Mouse (Mus musculus) ovary, postnatal 36 days (tissue): Measurements from ENCODE around the gene Bcas1.
A peak's percentile ranks its signal among the peaks of the same experiment; 100 is the strongest.

Source experiments
- DNase-seq: peaks from one replicate; pipeline ENCODE4 v3.0.0; 2022; ENCODE audit warnings: low spot score, mixed read lengths

Gene Bcas1

DNA sequence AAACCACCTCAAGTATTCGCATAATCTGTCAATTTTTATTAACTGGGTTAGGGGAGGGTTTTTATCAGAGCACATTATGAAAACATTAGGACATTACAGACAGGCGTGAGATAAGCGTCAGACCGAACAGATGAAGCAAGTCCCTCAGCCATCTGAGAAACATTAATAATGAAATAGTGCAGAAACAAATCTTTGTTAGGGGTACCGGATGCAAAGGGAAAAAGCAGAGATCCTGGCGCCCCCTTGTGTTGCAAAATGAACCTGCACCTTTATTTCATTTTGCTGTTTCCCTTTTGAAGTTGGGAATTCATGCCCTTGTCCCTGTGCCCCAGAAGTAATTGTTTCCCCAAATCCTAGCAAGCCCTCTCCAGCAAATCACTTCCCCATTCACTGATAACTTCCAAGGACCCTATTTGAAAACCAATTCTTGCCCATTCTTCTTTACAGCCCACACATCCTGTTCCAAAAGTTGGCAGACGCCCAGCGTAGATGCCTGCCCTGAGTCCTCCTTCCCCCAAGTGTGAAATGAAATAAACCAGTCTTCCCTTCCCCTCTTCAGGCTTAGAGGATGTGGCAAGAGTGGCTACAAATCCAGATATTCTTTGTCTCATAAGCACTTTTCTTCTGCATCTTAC, 80.4 kb downstream of the Bcas1 start:
- DNase-seq: no peak

DNA sequence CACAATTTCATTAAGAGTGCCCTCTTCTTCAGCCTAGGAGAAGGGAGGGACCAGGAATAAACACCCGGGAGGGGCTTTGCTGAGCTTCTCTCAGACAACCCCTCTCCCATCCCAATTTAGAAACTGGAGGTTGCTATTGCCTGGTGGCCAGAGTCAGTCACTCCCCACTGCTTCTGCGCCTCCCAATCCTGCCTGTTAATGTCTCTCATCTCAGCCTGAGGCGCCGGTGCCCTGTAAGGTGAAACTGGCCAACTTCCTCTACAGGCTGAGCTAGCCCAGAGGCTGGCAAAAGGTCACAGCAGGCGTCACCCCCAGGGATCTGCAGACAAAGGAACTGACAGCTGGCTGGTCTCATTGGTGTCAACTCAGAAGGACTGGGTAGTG, 82.2 kb downstream of the Bcas1 start:
- DNase-seq: no peak

DNA sequence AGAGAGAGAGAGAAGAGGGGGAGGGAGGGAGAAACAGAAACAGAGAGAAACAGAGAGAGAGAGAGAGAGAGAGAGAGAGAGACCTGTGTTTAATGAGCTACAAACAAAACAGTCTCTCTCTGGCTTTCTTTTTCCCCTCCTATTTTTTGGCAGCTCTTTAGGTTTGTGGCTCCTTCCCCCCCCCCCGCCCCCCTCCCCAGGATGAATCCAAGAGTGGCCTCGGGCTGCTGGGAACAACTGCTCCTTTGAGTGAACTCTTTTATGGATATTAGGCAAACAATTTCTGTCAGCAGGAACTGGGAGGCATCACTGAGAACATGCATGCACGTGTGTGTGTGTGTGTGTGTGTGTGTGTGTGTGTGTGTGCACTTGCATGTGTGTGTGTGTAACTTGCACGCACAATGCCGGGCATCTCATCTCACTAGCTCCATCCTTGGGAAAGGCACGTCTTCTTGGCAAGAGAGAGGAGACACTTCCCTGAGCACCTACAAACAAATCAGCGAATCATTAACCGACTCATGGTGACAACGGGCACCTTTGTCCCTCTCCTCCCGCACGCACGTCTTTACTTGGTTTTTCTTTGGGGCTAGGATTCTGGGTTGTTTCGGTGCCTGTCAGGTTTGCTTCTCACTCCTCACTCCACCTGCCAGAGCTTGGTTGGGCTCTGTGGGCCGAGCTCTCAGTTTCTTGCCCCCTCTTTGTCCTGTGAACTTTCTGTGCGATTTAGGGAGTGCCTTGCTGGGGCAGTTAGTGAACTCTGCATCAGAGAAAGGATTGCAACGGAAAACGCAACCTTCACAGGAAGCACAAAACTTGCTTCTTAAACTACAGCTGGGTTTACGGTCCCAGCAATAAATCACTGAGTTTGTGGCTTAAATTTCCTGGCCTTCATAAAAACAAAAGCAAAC, 82.9 kb downstream of the Bcas1 start:
- DNase-seq: no peak

DNA sequence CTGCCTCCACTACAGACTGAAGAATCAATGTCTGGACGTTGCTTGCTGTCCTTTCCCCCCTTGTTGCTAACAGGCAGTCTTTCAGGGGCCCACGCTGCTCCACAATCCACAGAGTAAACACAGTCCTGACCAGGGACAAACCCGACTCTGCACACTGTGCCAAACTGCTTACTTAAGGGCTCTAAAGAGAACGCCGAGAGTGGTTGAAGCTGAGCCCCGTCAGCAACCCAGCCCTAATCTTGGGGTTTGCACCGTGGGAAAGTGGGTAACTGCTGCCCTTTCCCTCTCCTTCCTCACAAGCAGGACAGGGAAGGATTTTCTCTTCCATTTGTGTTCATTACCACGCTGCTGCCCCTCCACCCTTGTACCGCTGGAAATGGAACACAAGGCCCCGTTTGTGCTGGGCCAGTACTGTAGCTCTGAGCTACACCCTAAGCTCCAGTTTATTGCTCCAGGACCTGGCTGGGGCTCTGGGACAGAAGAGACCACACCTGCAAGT, 83.8 kb downstream of the Bcas1 start:
- no peak for DNase-seq

DNA sequence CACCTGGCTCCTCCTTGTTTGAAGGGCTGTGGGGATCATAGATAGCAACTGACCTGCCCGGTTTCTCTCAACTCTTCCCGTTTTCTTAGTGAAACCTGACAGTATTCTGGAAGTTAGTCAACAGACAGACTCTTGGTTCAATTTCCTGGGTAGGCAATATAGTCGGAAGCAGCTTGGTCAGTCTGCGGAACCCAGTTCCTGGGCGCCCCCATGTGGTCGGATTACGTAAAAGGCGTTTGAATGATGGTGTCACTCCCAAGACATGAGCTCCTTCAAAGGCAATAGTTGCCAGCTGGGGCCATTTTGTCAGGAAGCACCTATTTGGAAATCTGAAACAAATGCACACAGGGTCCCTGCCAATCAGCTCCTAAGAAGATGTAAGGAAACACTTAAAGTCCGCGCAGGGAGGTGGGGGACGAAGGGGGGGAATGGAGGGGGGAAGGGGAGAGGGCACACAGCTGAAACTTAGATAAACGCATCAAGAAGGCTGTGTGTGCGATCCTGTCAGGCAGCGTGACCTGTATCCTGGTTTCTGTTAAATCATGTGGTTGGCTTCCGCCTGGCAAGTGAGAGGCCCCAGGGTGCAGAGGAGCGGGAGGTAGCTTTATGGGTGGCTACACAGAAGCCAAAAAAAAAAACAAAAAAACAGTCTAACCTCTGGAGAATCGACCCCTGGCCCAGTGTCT, 84.4 kb downstream of the Bcas1 start:
- peak; percentile 67 for DNase-seq

DNA sequence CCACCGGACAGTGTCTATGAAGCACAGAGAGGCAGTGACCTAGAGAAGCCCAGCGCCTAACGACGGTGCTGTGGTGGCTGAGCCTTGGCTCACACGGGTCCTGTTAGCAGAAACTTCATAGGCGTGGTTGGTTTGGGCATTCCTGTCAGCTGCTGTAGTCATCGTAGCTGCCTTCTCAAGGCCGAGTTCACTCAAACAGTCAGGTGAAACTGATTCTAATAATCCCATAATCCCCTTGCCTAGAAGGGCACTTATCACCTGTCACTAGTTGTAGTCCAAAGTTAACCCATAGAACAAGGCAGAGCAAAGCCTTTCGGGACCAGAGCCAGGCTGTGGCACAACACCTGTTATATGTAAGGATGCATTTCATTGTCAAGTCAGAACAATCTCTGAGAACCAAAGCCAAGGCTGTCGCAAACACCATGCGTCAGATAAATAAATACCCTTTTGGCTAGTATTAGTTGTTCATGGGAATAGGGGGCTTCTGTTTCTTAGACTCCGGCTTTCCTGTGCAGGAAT, 85.3 kb downstream of the Bcas1 start:
- no peak for DNase-seq

DNA sequence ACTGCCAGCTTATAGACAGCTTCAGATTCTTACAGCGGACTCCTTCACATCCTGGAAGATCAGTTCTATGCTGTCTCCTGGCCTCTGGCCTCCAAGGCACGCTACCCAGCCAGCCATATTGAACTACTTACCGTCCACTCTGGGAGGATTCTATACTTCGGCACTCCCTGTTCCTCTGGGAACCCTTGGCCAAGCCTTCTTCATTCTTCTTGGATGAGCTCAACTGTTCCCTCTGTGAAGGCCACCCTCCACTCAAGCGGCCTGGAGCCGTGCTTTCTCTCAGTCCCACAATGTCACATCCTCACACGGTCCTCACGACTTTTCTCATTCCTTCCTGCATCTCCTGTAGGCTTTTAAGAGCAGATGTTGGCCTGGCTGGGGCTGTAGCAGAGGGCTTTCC, 86.5 kb downstream of the Bcas1 start:
- no peak for DNase-seq

DNA sequence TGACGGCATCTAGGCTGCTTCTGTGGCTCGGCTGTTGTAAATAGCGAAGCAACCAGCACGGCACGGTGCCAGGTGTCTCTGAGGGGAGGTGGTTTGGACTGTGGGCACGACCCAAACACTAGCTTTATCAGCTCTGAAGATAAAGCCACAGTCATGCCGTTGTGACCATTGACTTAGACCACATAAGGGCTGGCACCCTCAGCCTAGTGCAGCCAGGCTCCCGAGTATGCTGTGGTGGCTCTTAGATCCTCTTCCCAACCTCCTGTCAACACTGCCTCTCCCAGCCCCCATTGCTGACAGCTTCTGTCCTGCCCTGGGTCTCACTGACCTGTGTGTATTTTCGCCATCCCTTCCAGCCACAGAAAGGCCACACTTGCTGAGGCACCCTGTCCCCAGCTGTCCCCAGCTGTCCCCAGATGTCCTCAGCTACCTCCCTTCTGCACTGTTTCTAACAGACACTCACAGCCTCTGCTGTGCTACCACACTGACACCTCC, 91.3 kb downstream of the Bcas1 start:
- DNase-seq: peak; percentile 47

DNA sequence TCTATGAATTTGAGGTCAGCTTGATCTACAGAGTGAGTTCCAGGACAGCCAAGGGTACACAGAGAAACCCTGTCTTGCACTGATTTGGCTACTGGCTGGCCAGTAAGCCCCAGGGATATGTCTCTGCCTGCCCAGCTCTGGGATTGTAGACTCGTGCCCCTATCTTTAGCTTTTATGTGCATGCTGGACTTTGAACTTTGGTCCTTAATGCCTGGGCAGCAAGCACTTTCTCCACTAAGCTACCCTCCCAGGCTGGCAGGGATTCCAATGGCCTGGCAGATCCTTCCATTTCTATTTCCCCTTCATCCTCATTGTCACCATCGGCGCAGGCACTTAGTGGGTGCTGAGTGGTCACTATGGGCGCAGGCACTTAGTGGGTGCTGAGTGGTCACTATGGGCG, 92.5 kb downstream of the Bcas1 start:
- DNase-seq: no peak

DNA sequence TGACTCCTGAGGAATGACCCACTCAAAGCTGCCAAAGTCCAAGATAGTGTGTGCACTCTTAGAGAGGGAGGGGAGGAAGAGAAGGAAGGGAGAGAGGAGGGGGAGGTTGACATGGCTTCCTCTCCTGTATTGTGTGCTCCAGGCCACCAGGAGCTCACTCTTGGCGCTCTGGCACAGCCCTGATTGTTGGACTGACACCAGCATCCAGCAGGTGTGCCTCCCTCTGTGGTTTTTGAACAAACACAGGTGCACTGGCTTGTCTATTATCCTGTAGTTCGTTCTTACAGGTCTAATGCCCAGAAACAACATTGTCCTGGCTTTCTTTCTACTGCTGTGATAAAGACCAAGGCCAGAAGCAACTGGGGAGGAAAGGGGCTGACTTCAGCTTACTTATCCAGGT, 95.8 kb downstream of the Bcas1 start:
- DNase-seq: no peak

DNA sequence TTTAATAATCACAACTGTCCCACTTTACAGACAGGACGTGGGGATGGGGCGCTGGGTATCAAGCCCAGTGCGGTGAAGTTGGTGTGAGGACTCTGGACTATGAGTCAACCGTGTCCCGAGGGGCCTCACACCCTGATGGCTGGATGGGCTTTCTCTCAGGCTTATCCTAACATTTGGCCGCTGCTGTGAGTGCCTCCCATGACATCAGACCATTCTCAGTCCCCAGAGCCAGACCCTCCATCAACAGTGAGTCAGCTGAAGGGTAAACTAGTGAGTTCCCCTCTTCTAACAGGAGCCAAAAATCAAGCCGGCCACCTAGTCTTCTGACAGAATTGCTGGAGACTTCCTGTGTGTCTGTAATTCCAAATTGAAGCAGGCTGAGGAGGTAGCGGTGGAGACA, 97.2 kb downstream of the Bcas1 start:
- no peak for DNase-seq

DNA sequence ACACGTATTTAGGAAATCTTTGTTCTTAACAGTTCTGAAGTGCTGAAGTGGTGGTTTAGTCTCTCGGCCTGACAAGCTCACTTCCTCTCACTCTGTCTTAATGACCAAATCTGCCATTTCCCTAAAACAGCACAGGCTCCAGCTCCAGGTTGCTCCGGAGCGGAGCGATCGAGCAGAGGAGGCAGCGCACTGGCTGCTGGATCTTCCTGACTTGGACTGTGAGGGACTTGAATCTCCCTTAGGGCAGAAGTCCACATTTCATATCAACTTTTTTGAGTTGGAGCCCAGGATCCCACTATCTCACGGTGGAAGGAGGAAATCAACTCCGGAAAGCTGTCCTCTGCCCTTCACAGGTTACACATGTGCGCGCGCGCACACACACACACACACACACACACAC, 97.7 kb downstream of the Bcas1 start:
- DNase-seq: no peak

DNA sequence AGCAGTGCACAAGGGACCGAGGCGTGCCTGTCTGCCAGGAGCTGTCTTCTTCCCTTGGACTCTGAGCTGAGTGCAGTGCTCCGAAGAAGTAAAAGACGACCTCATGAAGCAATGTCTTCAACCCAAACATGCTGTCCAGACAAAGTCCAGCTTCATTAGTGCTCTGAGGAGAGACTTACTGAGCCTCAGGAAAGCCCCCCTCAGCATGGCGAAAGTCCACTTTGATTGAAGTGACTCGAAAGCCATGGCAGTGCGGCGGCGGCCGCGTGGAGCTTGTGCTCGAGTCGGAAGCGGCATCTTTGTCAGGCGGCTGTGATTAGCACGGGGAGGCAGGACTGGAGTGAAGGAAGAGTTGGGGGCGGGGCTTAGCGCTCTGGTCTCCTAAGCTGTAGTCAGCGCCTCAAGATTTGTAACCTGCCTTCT, 103.7 kb downstream of the Bcas1 start:
- DNase-seq: peak; percentile 63

DNA sequence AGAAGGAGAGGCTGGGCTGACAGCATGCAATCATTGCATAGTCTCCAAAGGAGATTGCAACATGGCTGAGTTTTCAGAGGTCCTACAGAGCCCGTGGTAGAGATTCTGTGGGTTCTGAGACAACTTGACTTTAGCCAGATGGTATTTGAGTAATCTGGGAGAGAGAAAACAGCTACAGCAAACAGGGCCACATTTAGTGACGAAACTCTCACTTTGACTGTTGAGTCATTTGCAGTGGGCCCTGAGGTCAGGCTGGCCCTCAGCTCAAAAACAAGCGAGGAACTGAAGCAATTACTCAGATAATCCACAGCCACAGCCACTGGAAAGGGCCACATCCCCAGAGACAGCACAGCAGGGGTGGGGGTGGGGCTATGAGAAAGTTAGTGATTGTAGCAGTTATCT, 105.6 kb downstream of the Bcas1 start:
- peak; percentile 32 for DNase-seq

DNA sequence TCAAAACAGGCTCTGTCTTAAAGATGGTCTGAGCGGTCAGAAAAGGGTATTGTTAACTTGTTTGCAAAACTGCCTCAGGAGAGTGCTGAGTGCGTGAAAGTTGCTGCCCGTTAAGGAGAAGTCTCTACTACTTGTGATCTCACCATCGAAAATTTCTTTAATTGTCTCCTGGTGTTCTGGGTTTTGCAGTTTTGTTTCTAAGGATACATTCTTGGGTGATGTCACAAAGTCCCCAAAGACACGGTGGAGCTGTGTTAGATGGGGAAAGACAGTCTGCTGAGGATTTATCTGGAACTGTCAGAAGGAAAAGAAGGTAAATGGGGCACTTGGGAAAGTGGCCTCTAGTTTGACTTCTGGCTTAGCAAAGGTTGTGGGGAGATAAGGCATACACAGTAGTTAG, 106.1 kb downstream of the Bcas1 start:
- no peak for DNase-seq

DNA sequence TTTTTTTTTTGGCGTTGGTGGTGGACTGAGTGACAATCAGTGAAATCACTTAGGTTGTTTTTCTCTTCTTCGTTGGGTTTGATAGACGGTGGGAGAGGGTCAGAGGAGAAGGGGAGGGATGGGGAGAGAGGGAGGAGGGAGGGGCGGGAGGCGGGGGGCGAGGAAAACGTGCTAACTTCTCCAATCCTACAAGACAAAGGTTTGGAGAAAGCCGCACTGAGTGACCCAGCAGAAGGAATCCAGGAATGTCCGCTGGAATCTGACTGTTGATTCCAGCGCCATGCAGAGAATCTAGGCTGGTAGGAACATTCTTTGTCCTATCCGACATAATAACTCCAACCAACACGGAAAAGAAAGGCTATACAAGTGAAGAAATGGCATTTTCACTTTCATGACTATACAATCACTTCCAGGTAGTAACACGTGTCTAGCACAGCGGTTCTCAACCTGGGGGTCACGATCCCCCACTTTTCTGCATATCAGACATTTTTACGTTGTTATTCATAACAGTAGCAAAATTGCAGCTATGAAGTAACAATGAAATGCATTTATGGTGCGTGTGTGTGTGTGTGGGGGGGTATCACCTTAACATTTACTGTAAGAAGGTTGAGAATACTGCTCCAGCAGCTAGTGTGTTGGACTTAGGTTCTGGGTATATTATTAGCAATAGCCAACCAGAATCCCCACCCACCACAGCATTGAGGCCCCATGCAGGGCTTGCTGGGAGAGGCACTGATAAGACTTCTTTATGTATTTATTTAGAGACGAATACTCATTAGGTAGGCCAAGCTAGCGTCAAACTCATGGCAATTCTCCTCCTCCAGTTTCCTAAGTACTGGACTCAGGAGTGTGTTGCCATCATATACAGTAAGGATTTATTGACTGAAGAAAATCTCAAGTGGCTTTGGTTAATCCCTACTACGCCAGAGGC, 107.8 kb downstream of the Bcas1 start:
- DNase-seq: no peak

DNA sequence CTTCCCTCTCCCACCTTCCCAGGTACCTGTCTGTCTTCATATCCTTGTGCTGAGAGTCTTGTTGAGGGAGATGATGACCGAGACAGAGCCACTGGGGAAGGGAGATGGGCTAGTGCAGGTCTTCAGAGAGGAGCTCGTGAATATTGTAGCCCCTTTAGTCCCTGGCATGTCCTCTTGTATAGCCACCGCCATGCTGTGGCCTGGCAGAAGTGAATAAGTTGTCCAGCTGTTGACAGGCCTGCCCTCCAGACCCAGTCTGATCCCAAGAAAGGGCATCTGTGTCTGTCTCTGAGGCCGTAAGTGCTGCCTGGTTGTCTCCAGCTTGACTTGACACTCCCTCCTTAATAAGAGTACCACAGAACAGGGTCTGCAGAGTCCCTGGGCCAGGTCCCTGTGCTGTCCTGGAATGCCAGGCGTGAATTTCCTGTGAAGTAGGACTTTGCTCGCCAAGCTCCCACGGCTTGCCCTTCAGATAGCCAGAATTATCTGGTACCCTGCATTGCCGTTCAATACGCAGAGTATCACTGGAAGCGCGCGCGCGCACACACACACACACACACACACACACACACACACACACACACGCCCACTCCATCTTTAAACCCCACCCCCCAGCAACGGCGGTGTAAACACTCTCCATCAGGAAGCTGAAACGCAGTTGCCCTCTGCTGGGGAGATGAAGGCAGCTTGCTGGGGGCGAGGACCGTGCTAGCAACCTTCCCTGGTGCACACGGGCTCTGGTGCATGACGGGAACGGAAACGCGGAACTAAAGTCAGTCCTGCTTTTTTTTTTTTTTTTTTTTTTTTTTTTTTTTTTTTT, 108.7 kb downstream of the Bcas1 start:
- DNase-seq: peak; percentile 88

DNA sequence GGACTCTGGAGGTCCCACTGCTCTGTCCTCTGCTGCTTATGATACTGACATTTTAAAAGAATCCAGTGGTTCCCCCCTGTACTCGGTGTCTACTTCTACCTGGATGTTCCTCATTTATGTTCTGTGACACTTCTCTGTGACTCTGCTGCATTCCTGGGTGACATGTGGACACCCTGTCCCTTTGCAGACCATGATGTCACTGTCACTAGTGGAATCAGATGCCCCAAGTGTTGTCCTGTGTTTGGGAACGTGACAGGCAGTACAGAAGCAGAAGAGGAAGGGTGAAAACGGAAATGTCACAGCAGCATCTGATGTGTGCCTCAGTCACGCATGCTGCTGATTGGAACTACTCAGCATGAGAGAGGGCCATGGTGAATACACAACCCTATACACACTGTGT, 110.9 kb downstream of the Bcas1 start:
- DNase-seq: no peak

DNA sequence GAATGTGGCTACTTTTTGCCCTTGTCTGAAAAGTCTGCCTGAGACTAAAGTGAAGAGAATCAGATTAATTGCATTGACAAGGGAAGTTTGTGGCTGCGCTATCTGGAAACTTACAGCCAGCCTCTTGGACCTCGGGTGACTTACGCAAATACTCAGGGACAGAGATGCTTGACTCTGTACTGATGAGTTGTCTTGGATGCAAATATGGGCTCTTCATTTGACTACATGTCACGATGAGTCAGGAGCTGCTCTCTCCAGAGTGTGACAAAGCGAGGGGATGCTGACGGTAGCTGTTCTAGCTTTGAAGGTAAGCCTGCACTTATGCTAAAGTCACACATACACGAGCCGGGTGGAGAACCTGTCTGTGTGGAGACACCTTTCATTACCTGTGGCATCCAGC, 111.3 kb downstream of the Bcas1 start:
- DNase-seq: no peak

DNA sequence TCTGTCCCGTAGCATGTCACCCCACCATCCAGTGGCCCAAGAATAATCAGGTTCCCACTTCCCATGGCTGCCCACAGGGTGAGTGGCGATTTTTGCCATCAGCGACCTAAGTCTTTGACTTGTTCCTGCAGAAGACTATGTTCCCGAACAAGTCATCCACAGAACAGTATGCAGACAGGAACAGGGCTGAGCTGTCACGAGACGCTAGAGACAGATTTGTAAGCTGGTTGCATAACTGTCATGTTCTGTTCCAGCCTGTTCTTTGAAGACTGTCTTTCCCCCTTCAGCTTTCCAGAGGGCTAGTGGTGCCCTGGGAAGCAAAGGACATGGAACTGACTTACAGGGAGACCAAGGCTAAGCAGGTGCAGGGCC, 116.7 kb downstream of the Bcas1 start:
- no peak for DNase-seq
